Mouse (Mus musculus): ENCODE measurements around the gene Gad2. TPM values are rescaled to one million over a fixed set of nuclear protein-coding genes. Genes with fewer than 3 reads are reported as not detected.

Gene Gad2
- total and polyA plus RNA-seq, 2 experiments from 2014 or later: 49.4 to 52.6 TPM

DNA sequence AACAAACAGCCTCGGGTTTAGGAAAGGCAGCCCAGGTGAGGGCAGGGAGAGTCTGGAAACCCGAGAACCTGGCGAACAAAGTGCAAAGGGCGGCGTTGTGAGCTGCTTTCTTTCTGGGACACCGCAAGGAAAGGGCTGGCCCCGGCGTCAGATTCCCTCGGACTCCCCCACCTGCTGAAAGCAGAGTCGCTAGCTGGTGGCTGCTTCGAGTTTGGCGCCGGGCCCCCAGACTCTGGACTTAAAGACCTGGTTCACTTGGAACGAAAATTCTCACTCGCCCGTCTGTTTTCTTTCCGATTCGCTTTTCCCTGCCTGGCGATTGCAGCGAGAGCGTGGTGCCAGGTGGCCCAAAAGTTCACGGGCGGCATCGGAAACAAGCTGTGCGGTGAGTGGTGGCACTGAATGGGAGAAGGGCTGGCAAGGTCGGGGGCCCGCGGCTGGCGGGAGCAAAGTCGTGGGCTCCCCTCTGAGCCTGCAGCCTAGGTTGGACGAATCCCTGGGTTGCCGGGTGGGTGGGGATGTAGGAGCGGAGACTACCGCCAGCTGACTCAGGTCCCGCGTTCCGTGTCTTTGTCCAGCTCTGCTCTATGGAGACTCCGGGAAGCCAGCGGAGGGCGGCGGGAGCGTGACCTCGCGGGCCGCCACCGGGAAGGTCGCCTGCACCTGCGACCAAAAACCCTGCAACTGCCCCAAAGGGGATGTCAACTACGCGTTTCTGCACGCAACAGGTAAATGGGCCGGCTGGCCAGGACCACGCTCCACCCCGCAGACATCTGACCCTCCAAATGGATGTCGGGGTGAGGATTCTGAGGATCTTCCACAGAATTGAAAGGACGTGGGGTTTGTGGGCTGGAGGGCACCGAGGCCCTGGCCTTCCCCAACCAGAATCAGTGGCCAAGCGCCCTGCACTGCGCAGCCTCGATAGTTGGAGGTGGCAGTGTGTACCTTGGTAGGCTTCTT lies 1.4 kb downstream of the Gad2 start:
- 1% methylated on average over 60 of the region's 60 CpGs for WGBS
- Histone ChIP-seq H3K4me1 (ENCODE audit: insufficient read depth, low read length) (0 out of 2 replicates have a peak, but pooled peaks cover 4% of the 10 kb centered on the region), H3K9me3 (ENCODE audit: low read length) (no peaks in the 10 kb centered on the region), H3K9ac (replicated peaks; ENCODE audit: low read length, poor library complexity, severe bottlenecking) (peak overlapping the region; percentile 76), H3K27me3 (ENCODE audit: insufficient read depth, low read length) (peaks cover 14% of the 10 kb centered on the region), H3K27ac (ENCODE audit: low read depth, low read length) (peak overlapping the region; percentile 84), H3K4me3 (ENCODE audit: low read depth, low read length) (peak overlapping the region; percentile 51), H3K4me2 (ENCODE audit: low read depth, low read length, poor library complexity, severe bottlenecking) (peak overlapping the region; percentile 63), H3K36me3 (ENCODE audit: insufficient read depth, low read length) (no peaks in the 10 kb centered on the region)
- ATAC-seq (ENCODE audit: low FRiP score) (no peak), DNase-seq (ENCODE audit: low spot score) (peak; percentile 18)
- TF ChIP-seq CTCF (IDR thresholded peaks at IDR 0.05): no peak

GRCm38 (mm10) chr2:22624188-22624975 lies 2.4 kb downstream of the Gad2 start:
- Histone ChIP-seq H3K9ac (replicated peaks; ENCODE audit: low read length, poor library complexity, severe bottlenecking) (peak overlapping the region; percentile 76), H3K4me2 (ENCODE audit: low read depth, low read length, poor library complexity, severe bottlenecking) (peak overlapping the region; percentile 63), H3K4me1 (ENCODE audit: insufficient read depth, low read length) (0 out of 2 replicates have a peak, but pooled peaks cover 4% of the 10 kb centered on the region), H3K27me3 (ENCODE audit: insufficient read depth, low read length) (peaks cover 11% of the 10 kb centered on the region), H3K36me3 (ENCODE audit: insufficient read depth, low read length) (no peaks in the 10 kb centered on the region), H3K27ac (ENCODE audit: low read depth, low read length) (peak overlapping the region; percentile 84), H3K4me3 (ENCODE audit: low read depth, low read length) (peak overlapping the region; percentile 51), H3K9me3 (ENCODE audit: low read length) (no peaks in the 10 kb centered on the region)
- 3% methylated on average over 27 of the region's 27 CpGs for WGBS
- ATAC-seq (ENCODE audit: low FRiP score): no peak
- TF ChIP-seq CTCF (IDR thresholded peaks at IDR 0.05): no peak
- peak; percentile 10 for DNase-seq (ENCODE audit: low spot score)

- 0 out of 2 replicates have a peak, but pooled peaks cover 4% of the 10 kb centered on the region for H3K4me1 ChIP-seq (ENCODE audit: insufficient read depth, low read length)
Observed at GRCm38 (mm10) chr2:22625096-22625960, 3.3 kb downstream of the Gad2 start.

DNA sequence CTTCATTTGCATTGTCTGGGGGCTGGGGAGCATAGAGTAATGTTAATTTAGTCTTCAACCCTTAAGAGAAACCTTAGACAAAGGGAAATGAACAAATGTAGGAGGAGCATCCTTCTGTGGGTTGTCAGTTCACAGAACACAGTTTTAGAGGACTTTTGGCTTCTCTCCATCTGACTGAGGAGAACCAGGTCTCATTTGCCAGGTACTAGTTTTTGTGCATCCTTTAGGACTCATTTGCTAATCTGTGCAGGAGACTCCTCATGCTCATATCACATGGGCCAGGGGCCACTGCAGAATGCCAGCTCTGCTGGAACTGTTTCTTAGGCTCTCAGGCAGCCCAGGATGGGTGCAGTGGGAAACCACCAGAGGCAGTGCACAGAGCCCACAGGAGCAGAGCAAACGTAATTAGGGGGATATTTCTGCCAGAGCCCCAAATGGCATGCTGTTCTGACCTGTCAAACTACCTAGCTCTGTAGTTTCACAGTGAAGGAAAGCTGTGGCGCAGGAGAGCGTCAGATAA lies 5.2 kb downstream of the Gad2 start:
- H3K9me3 ChIP-seq (ENCODE audit: low read length): no peaks in the 10 kb centered on the region
- H3K27me3 ChIP-seq (ENCODE audit: insufficient read depth, low read length): peaks cover 5% of the 10 kb centered on the region
- H3K36me3 ChIP-seq (ENCODE audit: insufficient read depth, low read length): no peaks in the 10 kb centered on the region
- peak overlapping the region; percentile 63; the same call in 1 of the 2 replicates for H3K27ac ChIP-seq (ENCODE audit: low read depth, low read length)
- peak overlapping the region; percentile 51 for H3K4me3 ChIP-seq (ENCODE audit: low read depth, low read length)
- peak; percentile 43 for DNase-seq (ENCODE audit: low spot score)
- TF ChIP-seq CTCF (IDR thresholded peaks at IDR 0.05): peak; percentile 10; the same call in 1 of the 2 replicates
- WGBS: 22% methylated on average over 3 of the region's 3 CpGs
- H3K4me2 ChIP-seq (ENCODE audit: low read depth, low read length, poor library complexity, severe bottlenecking): peak overlapping the region; percentile 63
- peak; percentile 35; the same call in 1 of the 2 replicates for ATAC-seq (ENCODE audit: low FRiP score)
- peak overlapping the region; percentile 48; the same call in 1 of the 2 replicates for H3K9ac ChIP-seq (replicated peaks; ENCODE audit: low read length, poor library complexity, severe bottlenecking)
- 0 out of 2 replicates have a peak, but pooled peaks cover 4% of the 10 kb centered on the region for H3K4me1 ChIP-seq (ENCODE audit: insufficient read depth, low read length)

More at GRCm38 (mm10) chr2:22625096-22625960, 3.3 kb downstream of the Gad2 start:
- Histone ChIP-seq H3K36me3 (ENCODE audit: insufficient read depth, low read length) (no peaks in the 10 kb centered on the region), H3K9ac (replicated peaks; ENCODE audit: low read length, poor library complexity, severe bottlenecking) (peak overlapping the region; percentile 76), H3K27ac (ENCODE audit: low read depth, low read length) (peak overlapping the region; percentile 84), H3K27me3 (ENCODE audit: insufficient read depth, low read length) (peaks cover 9% of the 10 kb centered on the region), H3K4me2 (ENCODE audit: low read depth, low read length, poor library complexity, severe bottlenecking) (peak overlapping the region; percentile 63), H3K9me3 (ENCODE audit: low read length) (no peaks in the 10 kb centered on the region), H3K4me3 (ENCODE audit: low read depth, low read length) (peak overlapping the region; percentile 51)
- TF ChIP-seq CTCF (IDR thresholded peaks at IDR 0.05): no peak
- ATAC-seq (ENCODE audit: low FRiP score): no peak
- DNase-seq (ENCODE audit: low spot score): peak; percentile 24
- 6% methylated on average over 16 of the region's 16 CpGs for WGBS

Data from midbrain, postnatal 0 days (tissue).